Mouse (Mus musculus): ENCODE results near the gene Zfp213.
"Not testable (repeated sequence)": the region's sequence is repeated elsewhere in the genome, so short reads cannot be mapped to it uniquely, and the experiment has no call there.

The Zfp213 gene

GRCm38 (mm10) chr17:23563595-23564367, at the start of gene Zfp213:
Gene Zfp213, minus strand, starts transcription at chr17:23564238.
- DNase-seq (ENCODE audit: low spot score in 2 of 2), result peak; percentile 94 to 98

GRCm38 (mm10) chr17:23610361-23610800, 46.3 kb upstream of the Zfp213 start:
- DNase-seq (ENCODE audit: low spot score in 2 of 2), result peak; percentile 70 to 87

- no peak for DNase-seq (ENCODE audit: low spot score in 2 of 2)
Measured at GRCm38 (mm10) chr17:23609612-23610011, 45.6 kb upstream of the Zfp213 start.

GRCm38 (mm10) chr17:23605220-23605619, 41.2 kb upstream of the Zfp213 start:
- DNase-seq (ENCODE audit: low spot score in 2 of 2), result no peak

- DNase-seq (ENCODE audit: low spot score in 2 of 2), result no peak
Measured at GRCm38 (mm10) chr17:23604394-23604793, 40.4 kb upstream of the Zfp213 start.

GRCm38 (mm10) chr17:23603542-23603941, 39.5 kb upstream of the Zfp213 start:
- no peak for DNase-seq (ENCODE audit: low spot score in 2 of 2)

- DNase-seq (ENCODE audit: low spot score in 2 of 2), result no peak
Measured at GRCm38 (mm10) chr17:23603077-23603476, 39.0 kb upstream of the Zfp213 start.

GRCm38 (mm10) chr17:23601836-23602585, 38.0 kb upstream of the Zfp213 start:
- DNase-seq (ENCODE audit: low spot score in 2 of 2), result no peak

- no peak for DNase-seq (ENCODE audit: low spot score in 2 of 2)
Measured at GRCm38 (mm10) chr17:23600641-23601622, 36.9 kb upstream of the Zfp213 start, which contains the start of gene Zscan10. Gene Zscan10, plus strand, starts transcription at chr17:23600856.

- DNase-seq (ENCODE audit: low spot score in 2 of 2), result no peak
Measured at GRCm38 (mm10) chr17:23599605-23600063, 35.6 kb upstream of the Zfp213 start.

- DNase-seq (ENCODE audit: low spot score in 2 of 2), result peak; percentile 74 to 80
Measured at GRCm38 (mm10) chr17:23598582-23599552, 34.8 kb upstream of the Zfp213 start, which contains the start of gene Zfp13. Gene Zfp13, minus strand, starts transcription at chr17:23599487.

GRCm38 (mm10) chr17:23595139-23595538, 31.1 kb upstream of the Zfp213 start:
- not testable (repeated sequence) for DNase-seq (ENCODE audit: low spot score in 2 of 2)

- DNase-seq (ENCODE audit: low spot score in 2 of 2), result no peak
Measured at GRCm38 (mm10) chr17:23592926-23593300, 28.9 kb upstream of the Zfp213 start.

GRCm38 (mm10) chr17:23592208-23592925, 28.3 kb upstream of the Zfp213 start:
- peak; percentile 91 to 95 for DNase-seq (ENCODE audit: low spot score in 2 of 2)

- no peak for DNase-seq (ENCODE audit: low spot score in 2 of 2)
Measured at GRCm38 (mm10) chr17:23587253-23587652, 23.2 kb upstream of the Zfp213 start.

- no peak for DNase-seq (ENCODE audit: low spot score in 2 of 2)
Measured at GRCm38 (mm10) chr17:23585721-23586491, 21.9 kb upstream of the Zfp213 start.

GRCm38 (mm10) chr17:23584786-23585185, 20.7 kb upstream of the Zfp213 start:
- no peak for DNase-seq (ENCODE audit: low spot score in 2 of 2)

- DNase-seq (ENCODE audit: low spot score in 2 of 2), result peak in 1 of 2 experiments; percentile 62
Measured at GRCm38 (mm10) chr17:23575951-23576552, 12.0 kb upstream of the Zfp213 start.
